Mouse (Mus musculus) urinary bladder, adult 2 months (tissue): Measurements from ENCODE around the gene Arhgdib. TPM values are rescaled to one million over a fixed set of nuclear protein-coding genes. Genes with fewer than 3 reads are reported as not detected.

Source experiments
- DNase-seq: peaks from one replicate; pipeline ENCODE4 v3.0.0; 2022; ENCODE audit warnings: low spot score
- polyA plus RNA-seq: library from polyadenylated mRNA; depleted of rRNA; stranded (reverse); fragments of >200 nt; gene quantifications from 2 replicates; pipeline ENCODE4 v1.2.3, GENCODE M21; 2012

The Arhgdib gene
- polyA plus RNA-seq, 1 experiment: 144 TPM

GRCm38 (mm10) chr6:136950171-136950570 lies 8.5 kb upstream of the Arhgdib start:
- DNase-seq: no peak

- DNase-seq: no peak
These were observed 6.0 kb upstream of the Arhgdib start for GRCm38 (mm10) chr6:136947716-136948115.

GRCm38 (mm10) chr6:136946943-136947342 lies 5.2 kb upstream of the Arhgdib start:
- DNase-seq: no peak

GRCm38 (mm10) chr6:136946241-136946640 lies 4.5 kb upstream of the Arhgdib start:
- no peak for DNase-seq

- no peak for DNase-seq
These were observed 2.8 kb upstream of the Arhgdib start for GRCm38 (mm10) chr6:136944511-136944910.

- no peak for DNase-seq
These were observed 1.7 kb upstream of the Arhgdib start for GRCm38 (mm10) chr6:136943392-136943791.

- DNase-seq: no peak
These were observed 581 bp upstream of the Arhgdib start for GRCm38 (mm10) chr6:136942280-136942679.

GRCm38 (mm10) chr6:136940188-136940960 lies 1.3 kb downstream of the Arhgdib start:
- no peak for DNase-seq

- no peak for DNase-seq
These were observed 2.1 kb downstream of the Arhgdib start for GRCm38 (mm10) chr6:136939326-136940187.

GRCm38 (mm10) chr6:136938331-136939126 lies 3.2 kb downstream of the Arhgdib start:
- DNase-seq: no peak

GRCm38 (mm10) chr6:136937117-136937516 lies 4.6 kb downstream of the Arhgdib start:
- no peak for DNase-seq

- DNase-seq: no peak
These were observed 5.3 kb downstream of the Arhgdib start for GRCm38 (mm10) chr6:136936361-136936760.

- DNase-seq: no peak
These were observed 6.5 kb downstream of the Arhgdib start for GRCm38 (mm10) chr6:136935233-136935632.

GRCm38 (mm10) chr6:136934068-136934467 lies 7.6 kb downstream of the Arhgdib start:
- DNase-seq: no peak

GRCm38 (mm10) chr6:136931246-136931645 lies 10.5 kb downstream of the Arhgdib start:
- no peak for DNase-seq

GRCm38 (mm10) chr6:136930677-136931076 lies 11.0 kb downstream of the Arhgdib start:
- no peak for DNase-seq

GRCm38 (mm10) chr6:136927626-136928025 lies 14.1 kb downstream of the Arhgdib start:
- DNase-seq: no peak

- no peak for DNase-seq
These were observed 16.6 kb downstream of the Arhgdib start for GRCm38 (mm10) chr6:136925049-136925448.

- no peak for DNase-seq
These were observed 18.2 kb downstream of the Arhgdib start, which contains the start of gene Pde6h for GRCm38 (mm10) chr6:136923532-136923931. Gene Pde6h, plus strand, starts transcription at chr6:136923832.

- no peak for DNase-seq
These were observed 18.8 kb downstream of the Arhgdib start for GRCm38 (mm10) chr6:136922871-136923270.

GRCm38 (mm10) chr6:136922080-136922479 lies 19.6 kb downstream of the Arhgdib start, which contains the start of gene Erp27:
Gene Erp27, minus strand, starts transcription at chr6:136922180.
- no peak for DNase-seq

- no peak for DNase-seq
These were observed 20.1 kb downstream of the Arhgdib start for GRCm38 (mm10) chr6:136921601-136922000.
